ENCODE assay signal across 27 mouse cellular contexts in genomic region chr1:176798673-176799072, GRCm38 (mm10).
"Had no signal": no experiment of that assay in that cellular context is flagged by ENCODE, and none has a peak within 500 bp of the region (broad histone marks: within the 10 kb centered on the region; RNA-seq: fewer than 3 reads in every experiment).

No protein-coding gene starts in this region.

- DNase-seq: gastrocnemius, adult 2 months; gastrocnemius, postnatal 10 days; gastrocnemius, postnatal 25 days; heart, adult 11 months; heart, adult 2 months; heart, postnatal 14 days; heart, postnatal 36 days; kidney, adult 11 months; kidney, adult 2 months; kidney, adult 9 months; kidney, postnatal 14 days; kidney, postnatal 36 days; liver; liver, embryonic 13.5 days had no signal

- H3K36me3 ChIP-seq: heart, embryonic 15.5 days; hindbrain, embryonic 13.5 days; hindbrain, embryonic 15.5 days; kidney, embryonic 15.5 days; liver, embryonic 13.5 days; liver, embryonic 15.5 days had no signal

- ATAC-seq: hindbrain, postnatal 0 days; intestine, embryonic 16.5 days had no signal

- H3K9me3 ChIP-seq: heart, embryonic 13.5 days; heart, embryonic 15.5 days; hindbrain, embryonic 13.5 days; hindbrain, embryonic 15.5 days; kidney, embryonic 15.5 days; limb, embryonic 10.5 days; limb, embryonic 12.5 days; liver, embryonic 13.5 days; liver, embryonic 15.5 days had no signal

- H3K27ac ChIP-seq: gastrocnemius, adult 2 months; heart, adult 2 months; heart, embryonic 13.5 days; heart, embryonic 15.5 days; hindbrain, embryonic 13.5 days; hindbrain, embryonic 15.5 days; hindbrain, postnatal 0 days; kidney, embryonic 15.5 days; kidney, postnatal 0 days; limb, embryonic 10.5 days; limb, embryonic 12.5 days; liver, embryonic 13.5 days; liver, embryonic 15.5 days had no signal

- H3K4me2 ChIP-seq: heart, embryonic 11.5 days; heart, embryonic 13.5 days; heart, embryonic 15.5 days; hindbrain, embryonic 13.5 days; hindbrain, embryonic 15.5 days; kidney, embryonic 15.5 days; limb, embryonic 12.5 days; liver, embryonic 11.5 days; liver, embryonic 13.5 days; liver, embryonic 15.5 days had no signal

- H3K9ac ChIP-seq: heart, embryonic 13.5 days; heart, embryonic 15.5 days; hindbrain, embryonic 13.5 days; hindbrain, embryonic 15.5 days; kidney, embryonic 15.5 days; limb, embryonic 12.5 days; liver, embryonic 13.5 days; liver, embryonic 15.5 days had no signal

- H3K4me3 ChIP-seq: gastrocnemius, adult 2 months; heart, adult 2 months; heart, embryonic 13.5 days; heart, embryonic 15.5 days; hindbrain, embryonic 13.5 days; hindbrain, embryonic 15.5 days; kidney, embryonic 15.5 days; limb, embryonic 10.5 days; limb, embryonic 12.5 days; liver, embryonic 13.5 days; liver, embryonic 15.5 days had no signal

- H3K27me3 ChIP-seq: heart, embryonic 13.5 days; heart, embryonic 15.5 days; hindbrain, embryonic 13.5 days; hindbrain, embryonic 15.5 days; kidney, embryonic 15.5 days; limb, embryonic 12.5 days; liver, embryonic 13.5 days; liver, embryonic 15.5 days had no signal
